Mouse (Mus musculus) Patski (cell line): ENCODE measurements around the gene Efcab11. TPM values are rescaled to one million over a fixed set of nuclear protein-coding genes. Genes with fewer than 3 reads are reported as not detected.

Experiments
- ATAC-seq: fragments of 100-300 bp; one replicate; pipeline ENCODE4 v1.8.0; 2021
- CTCF ChIA-PET: fragments of 350-600 bp; sonication (Branson Sonifier 250); formaldehyde crosslinking; loops from one replicate; lab custom pipeline; 2022; ENCODE audit warnings: inconsistent platforms; lab: Charles Lee
- POLR2A ChIA-PET: fragments of 350-600 bp; sonication (Branson Sonifier 250); formaldehyde crosslinking; loops from one replicate; lab custom pipeline; 2022; ENCODE audit warnings: antibody characterized with exemption, inconsistent platforms; lab: Charles Lee
- DNase-seq: peaks from one replicate; pipeline ENCODE4 v3.0.0-alpha.2; 2011; ENCODE audit warnings: low read depth, low spot score
- H3K27me3 ChIP-seq: fragments of 371-371 bp; one replicate; pipeline ENCODE4 v1.5.1; 2021
- CTCF ChIP-seq: fragments of 100-300 bp; IDR thresholded peaks from one replicate; pipeline ENCODE4 v1.5.1; 2021
- in situ Hi-C: fragments of 300-500 bp; cut with MboI; formaldehyde crosslinking; loops from 3 replicates; pipeline ENCODE4 v1.11.1; 2018; ENCODE audit warnings: low pct_unique_long_range_greater_than_20kb, mixed read lengths
- polyA plus RNA-seq: library from polyadenylated mRNA; unstranded; gene quantifications from one replicate; pipeline ENCODE4 v1.2.3, GENCODE M21; 2021

Efcab11 gene
- polyA plus RNA-seq, 1 experiment from 2014 or later, result 3.1 TPM

- ChIA-PET POLR2A (no interaction called here), CTCF (interaction anchor here (1.2 kb wide), 1 partner anchor 8 kb away, joined by 3 read pairs; no protein-coding TSS in a partner anchor)
- ATAC-seq, result no peak
- no peaks in the 10 kb centered on the region for H3K27me3 ChIP-seq
- in situ Hi-C loops, result no loop called here
- TF ChIP-seq CTCF, result no peak
- no peak for DNase-seq
Measured at GRCm38 (mm10) chr12:99853323-99854258, 30.6 kb downstream of the Efcab11 start.

- ChIA-PET CTCF (interaction anchor here (1.7 kb wide), 1 partner anchor 24 kb away, joined by 4 read pairs; no protein-coding TSS in a partner anchor), POLR2A (no interaction called here)
- H3K27me3 ChIP-seq, result no peaks in the 10 kb centered on the region
- DNase-seq (no peak), ATAC-seq (no peak)
- no peak for TF ChIP-seq CTCF
- in situ Hi-C loops, result no loop called here
Measured at GRCm38 (mm10) chr12:99849996-99850395, 34.2 kb downstream of the Efcab11 start.

- H3K27me3 ChIP-seq, result no peaks in the 10 kb centered on the region
- no peak for TF ChIP-seq CTCF
- DNase-seq (no peak), ATAC-seq (no peak)
- ChIA-PET POLR2A (no interaction called here), CTCF (interaction anchor here (1.0 to 1.7 kb wide), 3 partner anchors 9 to 128 kb away, joined by 3 to 4 read pairs (median 3); no protein-coding TSS in a partner anchor)
- in situ Hi-C loops, result no loop called here
Measured at GRCm38 (mm10) chr12:99844951-99845350, 39.3 kb downstream of the Efcab11 start.

GRCm38 (mm10) chr12:99838703-99839102 is 45.5 kb downstream of the Efcab11 start:
- ChIA-PET POLR2A (no interaction called here), CTCF (no interaction called here)
- ATAC-seq (no peak), DNase-seq (no peak)
- H3K27me3 ChIP-seq, result no peaks in the 10 kb centered on the region
- peak; percentile 33 for TF ChIP-seq CTCF
- in situ Hi-C loops, result loop anchor here (5.0 kb wide), 1 partner anchor 751 kb away; no protein-coding TSS in a partner anchor

- CTCF ChIA-PET, result no interaction called here
- no peaks in the 10 kb centered on the region for H3K27me3 ChIP-seq
- ATAC-seq (no peak), DNase-seq (no peak)
- in situ Hi-C loops, result loop anchor here (5.0 kb wide), 1 partner anchor 751 kb away; no protein-coding TSS in a partner anchor
- POLR2A ChIA-PET, result no interaction called here
- TF ChIP-seq CTCF, result no peak
Measured at GRCm38 (mm10) chr12:99838109-99838508, 46.1 kb downstream of the Efcab11 start.

- no peak for TF ChIP-seq CTCF
- no peak for ATAC-seq
- ChIA-PET POLR2A (no interaction called here), CTCF (no interaction called here)
- DNase-seq, result no peak
- no peaks in the 10 kb centered on the region for H3K27me3 ChIP-seq
- in situ Hi-C loops, result loop anchor here (5.0 kb wide), 1 partner anchor 750 kb away; no protein-coding TSS in a partner anchor
Measured at GRCm38 (mm10) chr12:99837528-99837927, 46.7 kb downstream of the Efcab11 start.

GRCm38 (mm10) chr12:99836404-99837131 is 47.7 kb downstream of the Efcab11 start:
- DNase-seq (no peak), ATAC-seq (no peak)
- in situ Hi-C loops, result loop anchor here (5.0 kb wide), 1 partner anchor 749 kb away; no protein-coding TSS in a partner anchor
- no peaks in the 10 kb centered on the region for H3K27me3 ChIP-seq
- POLR2A ChIA-PET, result no interaction called here
- CTCF ChIA-PET, result no interaction called here
- TF ChIP-seq CTCF, result no peak

- in situ Hi-C loops, result no loop called here
- H3K27me3 ChIP-seq, result no peaks in the 10 kb centered on the region
- no peak for DNase-seq
- ATAC-seq, result no peak
- TF ChIP-seq CTCF, result peak; percentile 34
- POLR2A ChIA-PET, result no interaction called here
- CTCF ChIA-PET, result interaction anchor here (0.9 to 1.4 kb wide), 4 partner anchors 11 to 49 kb away, joined by 3 to 4 read pairs (median 4); no protein-coding TSS in a partner anchor
Measured at GRCm38 (mm10) chr12:99833476-99833875, 50.8 kb downstream of the Efcab11 start.

- no peak for DNase-seq
- no peaks in the 10 kb centered on the region for H3K27me3 ChIP-seq
- CTCF ChIA-PET, result no interaction called here
- POLR2A ChIA-PET, result no interaction called here
- ATAC-seq, result no peak
- in situ Hi-C loops, result no loop called here
- TF ChIP-seq CTCF, result no peak
Measured at GRCm38 (mm10) chr12:99822591-99822990, 61.6 kb downstream of the Efcab11 start.

- POLR2A ChIA-PET, result no interaction called here
- no peak for TF ChIP-seq CTCF
- no peaks in the 10 kb centered on the region for H3K27me3 ChIP-seq
- no peak for DNase-seq
- no peak for ATAC-seq
- CTCF ChIA-PET, result no interaction called here
- in situ Hi-C loops, result no loop called here
Measured at GRCm38 (mm10) chr12:99821309-99821934, 62.8 kb downstream of the Efcab11 start.
